Mouse (Mus musculus) activated CD4-positive, CD25-positive, alpha-beta regulatory T cell (primary cell): ENCODE data around the gene Rdh7. TPM values are rescaled to one million over a fixed set of nuclear protein-coding genes. Genes with fewer than 3 reads are reported as not detected.

Experiments
- polyA plus RNA-seq, 2 experiments: library from polyadenylated mRNA; unstranded; fragments of 100-300 nt; shearing (Covaris generic); gene quantifications; one replicate each; pipeline ENCODE4 v1.2.1; 2017

Gene Rdh7
- polyA plus RNA-seq = under 1 TPM in 1 of 2 experiments, not detected in 1; 0.29 TPM

DNA sequence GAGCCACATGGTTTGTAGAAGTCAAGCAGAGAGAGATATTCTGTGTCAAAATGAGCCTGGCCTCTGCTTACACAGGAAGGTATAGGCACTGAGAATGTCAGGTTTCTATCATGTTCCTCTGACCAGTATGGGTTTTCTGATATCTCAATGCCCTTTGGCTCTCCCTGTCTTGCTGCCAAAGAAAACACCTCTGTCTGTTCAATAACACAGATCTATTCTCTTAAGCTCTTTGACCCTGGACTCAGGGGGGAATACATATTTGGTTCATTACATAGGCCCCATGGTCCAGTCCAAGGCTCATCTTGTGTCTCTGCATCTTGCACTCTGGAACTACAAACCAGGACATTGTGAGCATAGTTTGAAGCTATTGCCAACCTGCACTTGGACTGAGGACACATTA lies at the start of gene Rdh7:
Gene Rdh7 (minus strand): TSS at position 213 of the 400 bp plus-strand sequence.

DNA sequence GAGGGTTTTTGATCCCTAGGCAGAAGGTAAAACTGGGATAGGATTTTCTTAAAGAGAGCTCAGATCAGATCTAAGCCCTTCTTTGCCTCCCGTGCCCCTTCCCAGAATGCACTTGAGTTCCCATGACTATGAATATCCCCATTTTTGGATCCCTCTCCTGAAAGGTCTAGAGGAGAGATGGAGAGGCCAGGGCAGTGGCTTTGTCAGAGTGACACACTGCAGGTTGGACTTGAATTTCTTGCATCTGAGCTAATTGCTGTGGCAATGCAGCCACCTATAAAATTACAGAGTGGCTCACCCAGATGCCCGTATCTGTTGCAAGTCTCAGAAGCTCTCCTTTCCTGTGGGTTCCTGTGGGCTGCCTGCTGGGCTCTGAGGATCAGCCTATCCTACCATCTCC lies 9.6 kb upstream of the Rdh7 start, which contains the start of gene Sdr9c7:
Gene Sdr9c7 (plus strand): TSS at position 301 of the 400 bp plus-strand sequence.

GRCm38 (mm10) chr10:127866232-127866631 lies 22.4 kb downstream of the Rdh7 start, which contains the start of gene Rdh16f2:
Gene Rdh16f2 (plus strand): TSS chr10:127866474.

GRCm38 (mm10) chr10:127849628-127850027 lies 39.0 kb downstream of the Rdh7 start, which contains the start of gene Rdh19:
Gene Rdh19 (plus strand): TSS chr10:127849928.

Other genes with a start within 250 kb of the Rdh7 start
- gene Stat6, start 245.8 kb downstream of the Rdh7 start, polyA plus RNA-seq = 100 to 1,000 TPM; 127 to 180 TPM
- 1 to 10 TPM; 5.5 to 6.7 TPM for gene Nemp1, start 221.9 kb downstream of the Rdh7 start, polyA plus RNA-seq
- 10 to 100 TPM; 31.4 to 62.9 TPM for gene Nab2, start 220.2 kb downstream of the Rdh7 start, polyA plus RNA-seq
- gene Myo1a, start 183.6 kb downstream of the Rdh7 start, polyA plus RNA-seq = not detected
- not detected for gene Tac2, start 164.3 kb downstream of the Rdh7 start, polyA plus RNA-seq
- under 1 TPM; 0.17 to 0.36 TPM for gene Zbtb39, start 149.3 kb downstream of the Rdh7 start, polyA plus RNA-seq
- under 1 TPM in 1 of 2 experiments, not detected in 1; 0.34 TPM for gene Gpr182, start 137.1 kb downstream of the Rdh7 start, polyA plus RNA-seq
- under 1 TPM; 0.11 to 0.21 TPM for gene Rdh1, start 129.1 kb downstream of the Rdh7 start, polyA plus RNA-seq
- gene Rdh16f1, start 129.0 kb downstream of the Rdh7 start, polyA plus RNA-seq = 1 to 10 TPM in 1 of 2 experiments, not detected in 1; 1.4 TPM
- under 1 TPM in 1 of 2 experiments, not detected in 1; 0.52 TPM for gene Rdh9, start 112.4 kb downstream of the Rdh7 start, polyA plus RNA-seq
- gene Rdh16, start 87.7 kb downstream of the Rdh7 start, polyA plus RNA-seq = under 1 TPM in 1 of 2 experiments, not detected in 1; 0.32 TPM
- not detected for gene Rdh19, start 38.9 kb downstream of the Rdh7 start, polyA plus RNA-seq
- gene Rdh16f2, start 22.3 kb downstream of the Rdh7 start, polyA plus RNA-seq = not detected
- gene Sdr9c7, start 9.7 kb upstream of the Rdh7 start, polyA plus RNA-seq = not detected
- under 1 TPM in 1 of 2 experiments, not detected in 1; 0.42 TPM for gene Hsd17b6, start 118.8 kb upstream of the Rdh7 start, polyA plus RNA-seq
- 10 to 100 TPM; 22.4 to 26.6 TPM for gene Prim1, start 126.4 kb upstream of the Rdh7 start, polyA plus RNA-seq
- 100 to 1,000 TPM; 601 to 712 TPM for gene Naca, start 146.8 kb upstream of the Rdh7 start, polyA plus RNA-seq
- gene Ptges3, start 170.1 kb upstream of the Rdh7 start, polyA plus RNA-seq = 10 to 100 TPM; 92.6 to 99.4 TPM
- 1,000 to 10,000 TPM; 1,203 to 1,225 TPM for gene Atp5b, start 194.5 kb upstream of the Rdh7 start, polyA plus RNA-seq
- 10 to 100 TPM; 52.9 to 72.5 TPM for gene Baz2a, start 202.8 kb upstream of the Rdh7 start, polyA plus RNA-seq